Comparison of ENCODE assay signal across 10 mouse cellular contexts in the genomic region with DNA sequence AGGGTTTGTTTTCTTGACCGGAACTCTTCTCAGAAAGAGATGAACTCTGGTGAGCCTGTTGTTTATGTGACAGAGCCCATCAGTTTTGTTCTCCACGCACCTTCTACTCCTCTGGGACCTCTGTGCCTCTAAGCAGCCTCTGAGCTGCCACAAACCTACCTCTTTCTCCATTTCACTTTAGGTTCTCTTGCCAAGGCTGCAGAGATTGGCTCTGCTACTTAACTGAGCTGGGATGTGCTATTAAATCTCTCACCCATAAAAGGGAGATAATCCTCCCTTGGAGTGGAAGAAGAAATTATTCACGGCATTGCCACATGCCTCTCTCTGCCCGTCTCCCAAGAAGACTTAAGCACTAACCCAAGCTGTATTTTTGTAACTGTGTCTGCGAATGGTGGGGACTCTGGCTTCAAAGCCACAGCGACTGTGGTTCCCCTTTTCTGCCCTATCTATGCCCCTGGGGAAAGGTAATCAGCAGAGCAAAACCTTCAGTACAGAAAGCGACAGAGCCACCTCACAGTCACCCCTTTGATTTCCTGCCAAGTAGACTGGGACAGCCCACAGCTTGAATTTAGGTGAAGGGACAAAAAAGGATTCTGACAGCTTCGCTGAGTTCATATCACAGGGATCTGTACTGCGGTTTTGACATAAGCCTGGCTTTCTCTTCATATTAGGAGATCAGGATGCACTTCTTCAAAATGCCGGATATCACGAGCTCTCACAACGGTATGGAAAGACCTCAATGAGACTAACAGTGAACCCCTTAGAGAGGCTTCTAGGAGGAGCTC.
DNase-seq lines count a peak whose midpoint lies in the region; ATAC-seq and TF ChIP-seq lines count a peak whose summit lies in the region.
"Had no signal": no experiment of that assay in that cellular context is flagged by ENCODE, and none has a peak within 500 bp of the region (broad histone marks: within the 10 kb centered on the region; RNA-seq: fewer than 3 reads in every experiment).

No protein-coding gene starts in this region.

- no peak overlapping the region; the same call in 1 of the 2 replicates for H3K9ac ChIP-seq in forebrain, embryonic 16.5 days (replicated peaks; ENCODE audit: low read depth, low read length)
- H3K9ac ChIP-seq in midbrain, embryonic 14.5 days (replicated peaks; ENCODE audit: low read length): no peak overlapping the region
- H3K9ac ChIP-seq in midbrain, embryonic 11.5 days (ENCODE audit: low read length): no peak overlapping the region

- no peak for DNase-seq in forebrain, embryonic 10.5 days (ENCODE audit: extremely low spot score, low spot score)
- peak; percentile 65 for DNase-seq in midbrain, embryonic 14.5 days
- DNase-seq in midbrain, embryonic 11.5 days (ENCODE audit: low spot score, missing footprints): no peak
- peak; percentile 37 for DNase-seq in thymus, postnatal 25 days
- DNase-seq in layer of hippocampus, adult 2 months (ENCODE audit: low spot score in 2 of 2): no peak
- no peak for DNase-seq in kidney, postnatal 14 days
- DNase-seq: lung, postnatal 14 days had no signal

- no peaks in the 10 kb centered on the region for H3K9me3 ChIP-seq in forebrain, embryonic 16.5 days (ENCODE audit: control insufficient read depth, low read length)
- H3K9me3 ChIP-seq in forebrain, embryonic 10.5 days: no peaks in the 10 kb centered on the region
- H3K9me3 ChIP-seq in midbrain, embryonic 14.5 days (ENCODE audit: control insufficient read depth, low read length): no peaks in the 10 kb centered on the region
- no peaks in the 10 kb centered on the region for H3K9me3 ChIP-seq in midbrain, embryonic 11.5 days (ENCODE audit: control insufficient read depth, low read length)
- H3K9me3 ChIP-seq: G1E had no signal

- TF ChIP-seq CTCF in layer of hippocampus, adult 2 months (conservative IDR thresholded peaks at IDR 0.05): no peak

- ATAC-seq in forebrain, embryonic 16.5 days: peak; percentile 26; the same call in 1 of the 2 replicates
- ATAC-seq in midbrain, embryonic 14.5 days (ENCODE audit: low FRiP score, low TSS enrichment): no peak
- no peak for ATAC-seq in midbrain, embryonic 11.5 days (ENCODE audit: low FRiP score)
- ATAC-seq in megakaryocyte-erythroid progenitor cell, adult 5-6 weeks (replicated peaks; ENCODE audit: low FRiP score, low TSS enrichment, poor library complexity, severe bottlenecking): peak; percentile 77

- H3K27ac ChIP-seq in forebrain, embryonic 16.5 days (ENCODE audit: low read length): no peak overlapping the region
- H3K27ac ChIP-seq in forebrain, embryonic 10.5 days: no peak overlapping the region
- peak overlapping the region; percentile 49 for H3K27ac ChIP-seq in midbrain, embryonic 14.5 days (replicated peaks; ENCODE audit: low read depth, low read length)
- no peak overlapping the region for H3K27ac ChIP-seq in midbrain, embryonic 11.5 days (ENCODE audit: low read depth, low read length)
- no peak overlapping the region for H3K27ac ChIP-seq in layer of hippocampus, adult 2 months

- no peak overlapping the region for H3K4me3 ChIP-seq in forebrain, embryonic 16.5 days (replicated peaks; ENCODE audit: low read length)
- H3K4me3 ChIP-seq in forebrain, embryonic 10.5 days: no peak overlapping the region
- no peak overlapping the region for H3K4me3 ChIP-seq in midbrain, embryonic 14.5 days (replicated peaks; ENCODE audit: low read depth, low read length)
- H3K4me3 ChIP-seq in midbrain, embryonic 11.5 days (ENCODE audit: low read depth, low read length): no peak overlapping the region
- no peak overlapping the region for H3K4me3 ChIP-seq in layer of hippocampus, adult 2 months

- no peaks in the 10 kb centered on the region for H3K36me3 ChIP-seq in forebrain, embryonic 16.5 days (ENCODE audit: control insufficient read depth, insufficient read depth)
- no peaks in the 10 kb centered on the region for H3K36me3 ChIP-seq in forebrain, embryonic 10.5 days (replicated peaks)
- H3K36me3 ChIP-seq in midbrain, embryonic 14.5 days (ENCODE audit: control insufficient read depth, insufficient read depth, low read length): no peaks in the 10 kb centered on the region
- no peaks in the 10 kb centered on the region for H3K36me3 ChIP-seq in midbrain, embryonic 11.5 days (ENCODE audit: control insufficient read depth, insufficient read depth, low read length)
- H3K36me3 ChIP-seq: G1E had no signal

- H3K4me2 ChIP-seq in forebrain, embryonic 16.5 days (ENCODE audit: low read length): no peak overlapping the region
- H3K4me2 ChIP-seq in midbrain, embryonic 14.5 days (ENCODE audit: low read length): peak overlapping the region; percentile 17; the same call in 1 of the 2 replicates
- no peak overlapping the region for H3K4me2 ChIP-seq in midbrain, embryonic 11.5 days

- WGBS in forebrain, embryonic 16.5 days: 48% methylated on average over 12 of the region's 12 CpGs
- 71% methylated on average over 12 of the region's 12 CpGs for WGBS in forebrain, embryonic 10.5 days
- WGBS in midbrain, embryonic 14.5 days: 37% methylated on average over 12 of the region's 12 CpGs
- 63% methylated on average over 12 of the region's 12 CpGs for WGBS in midbrain, embryonic 11.5 days

- peaks cover 6% of the 10 kb centered on the region; the same call in 1 of the 2 replicates for H3K4me1 ChIP-seq in forebrain, embryonic 16.5 days (replicated peaks; ENCODE audit: control insufficient read depth, insufficient read depth, low read length)
- no peaks in the 10 kb centered on the region for H3K4me1 ChIP-seq in forebrain, embryonic 10.5 days
- peaks cover 7% of the 10 kb centered on the region; the same call in 1 of the 2 replicates for H3K4me1 ChIP-seq in midbrain, embryonic 14.5 days (ENCODE audit: control insufficient read depth, insufficient read depth, low read length)
- no peaks in the 10 kb centered on the region for H3K4me1 ChIP-seq in midbrain, embryonic 11.5 days (ENCODE audit: control insufficient read depth, insufficient read depth, low read length)

- H3K27me3 ChIP-seq in forebrain, embryonic 16.5 days (replicated peaks; ENCODE audit: control insufficient read depth, insufficient read depth, low read length): no peaks in the 10 kb centered on the region
- H3K27me3 ChIP-seq in forebrain, embryonic 10.5 days (ENCODE audit: poor library complexity, severe bottlenecking): no peaks in the 10 kb centered on the region
- no peaks in the 10 kb centered on the region for H3K27me3 ChIP-seq in midbrain, embryonic 14.5 days (ENCODE audit: control insufficient read depth, insufficient read depth, low read length)
- no peaks in the 10 kb centered on the region for H3K27me3 ChIP-seq in midbrain, embryonic 11.5 days (ENCODE audit: control insufficient read depth, insufficient read depth, low read length)

Comparison
In these comparisons a context has a peak if more than half of its experiments do, and no peak if none do; other contexts are left out.
1. DNase-seq: peak in midbrain, embryonic 14.5 days (single experiment) and thymus, postnatal 25 days (single experiment); none in forebrain, embryonic 10.5 days (single experiment), midbrain, embryonic 11.5 days (single experiment), layer of hippocampus, adult 2 months (0 of 2) and kidney, postnatal 14 days (single experiment).
2. ATAC-seq: peak in forebrain, embryonic 16.5 days (single experiment) and megakaryocyte-erythroid progenitor cell, adult 5-6 weeks (single experiment); none in midbrain, embryonic 14.5 days (single experiment) and midbrain, embryonic 11.5 days (single experiment).